Mouse (Mus musculus) E14TG2a.4 (cell line): ENCODE measurements around the gene Poc1b.

Source experiments
- H3K27me3 ChIP-seq: 2 replicates; pipeline ENCODE4 v1.6.1; 2014; ENCODE audit warnings: low read length, control low read depth; ENCODE audit not compliant: insufficient read depth
- H3K36me3 ChIP-seq: 2 replicates; pipeline ENCODE4 v1.6.1; 2014; ENCODE audit warnings: low read length, control low read depth; ENCODE audit not compliant: insufficient read depth
- H3K4me1 ChIP-seq: replicated peaks from 2 replicates; pipeline ENCODE4 v1.6.1; 2014; ENCODE audit warnings: low read depth, low read length, control low read depth
- H3K4me3 ChIP-seq: replicated peaks from 2 replicates; pipeline ENCODE4 v1.5.1; 2014; ENCODE audit warnings: mild to moderate bottlenecking, low read length
- H3K9me3 ChIP-seq: 2 replicates; pipeline ENCODE4 v1.6.1; 2014; ENCODE audit warnings: low read length, control low read depth
- CTCF ChIP-seq: conservative IDR thresholded peaks from 2 replicates; pipeline ENCODE4 v1.5.1; 2014; ENCODE audit warnings: low read length
- NANOG ChIP-seq: IDR thresholded peaks from 2 replicates; pipeline ENCODE4 v1.6.1; 2014; ENCODE audit warnings: borderline replicate concordance, low read length, mixed read lengths
- POU5F1 ChIP-seq: IDR thresholded peaks from 2 replicates; pipeline ENCODE4 v1.6.1; 2014; ENCODE audit warnings: low read length, borderline replicate concordance

Poc1b gene

DNA sequence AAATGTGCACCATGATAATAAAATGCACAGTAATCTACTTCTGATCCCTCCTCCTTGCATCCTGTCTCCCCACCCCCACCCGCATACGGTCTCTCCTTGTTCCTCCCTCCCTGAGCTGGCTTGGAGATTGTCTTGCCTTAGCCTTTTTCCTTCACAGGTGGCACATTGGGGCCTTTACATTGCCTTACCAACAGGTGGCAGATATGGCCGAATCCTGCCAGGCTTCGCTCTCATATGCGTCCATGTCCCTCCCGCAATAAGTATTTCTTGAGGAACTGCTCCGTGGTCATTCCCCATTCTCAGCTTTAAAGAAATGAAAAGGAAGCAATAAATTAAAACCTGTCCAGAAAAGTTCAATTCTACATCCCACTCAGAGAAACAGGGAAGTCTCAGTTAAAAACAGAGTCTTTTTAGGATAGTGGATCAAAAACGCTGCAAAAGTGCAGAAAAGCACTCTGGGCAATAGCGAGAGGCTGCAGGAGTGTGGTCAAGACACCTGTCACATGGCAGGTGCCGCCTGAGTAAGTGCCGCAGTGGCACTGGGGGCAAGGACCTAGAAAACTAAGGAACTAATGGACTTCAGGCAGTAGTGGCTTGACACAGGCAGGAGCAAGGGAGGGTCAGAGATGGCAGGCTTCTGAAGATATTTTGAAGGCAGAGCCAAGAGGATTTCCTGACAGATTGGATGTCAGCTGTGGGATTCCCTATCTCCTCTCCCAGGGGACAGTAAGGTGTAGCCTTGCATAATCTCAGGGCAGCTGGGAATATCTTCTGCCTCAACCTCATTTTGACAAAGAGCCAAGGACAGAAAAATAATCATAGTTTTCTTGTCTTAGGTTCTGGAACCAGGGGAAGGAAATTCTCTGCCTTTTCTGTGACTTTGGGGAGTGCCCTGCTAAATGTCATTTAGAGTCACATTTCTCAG lies 62.3 kb downstream of the Poc1b start:
- no peak overlapping the region for H3K4me3 ChIP-seq
- no peaks in the 10 kb centered on the region for H3K9me3 ChIP-seq
- TF ChIP-seq NANOG (no peak), CTCF (0 out of 2 replicates have a peak, but pooled peaks have one; percentile 12)
- H3K27me3 ChIP-seq = no peaks in the 10 kb centered on the region
- no peaks in the 10 kb centered on the region for H3K36me3 ChIP-seq
- peaks cover 11% of the 10 kb centered on the region for H3K4me1 ChIP-seq

GRCm38 (mm10) chr10:99169765-99170129 lies 62.9 kb downstream of the Poc1b start:
- Histone ChIP-seq H3K9me3 (no peaks in the 10 kb centered on the region), H3K27me3 (no peaks in the 10 kb centered on the region), H3K4me3 (no peak overlapping the region), H3K4me1 (peaks cover 11% of the 10 kb centered on the region), H3K36me3 (no peaks in the 10 kb centered on the region)
- TF ChIP-seq POU5F1 (no peak), CTCF (no peak), NANOG (no peak)

DNA sequence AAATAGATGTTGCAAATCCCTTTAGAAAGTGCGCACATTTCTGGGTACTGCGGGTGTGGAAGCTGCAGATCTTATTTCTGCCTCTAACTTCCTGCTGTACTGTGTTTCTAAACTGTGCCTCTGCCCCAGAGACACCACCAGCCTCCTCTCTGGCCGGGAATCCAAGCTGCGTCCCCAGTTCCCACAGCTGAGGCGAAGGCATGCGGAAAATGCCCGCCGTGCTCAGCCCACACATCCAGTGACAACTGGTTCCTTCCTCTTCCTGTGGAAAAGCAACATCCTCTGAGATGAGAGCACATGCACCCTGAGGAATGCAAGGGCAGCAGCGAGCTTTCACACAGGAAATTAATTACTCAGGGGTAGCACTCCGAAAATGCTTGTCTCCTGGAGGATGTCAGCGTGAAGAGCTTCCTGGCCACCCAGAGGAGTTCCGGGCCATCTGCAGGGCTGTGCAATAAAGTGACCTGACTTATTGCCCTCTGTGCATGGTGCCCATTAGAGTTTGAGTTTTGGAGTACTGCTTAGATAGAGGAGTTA lies 65.2 kb downstream of the Poc1b start:
- Histone ChIP-seq H3K27me3 (no peaks in the 10 kb centered on the region), H3K4me1 (peaks cover 11% of the 10 kb centered on the region), H3K9me3 (no peaks in the 10 kb centered on the region), H3K36me3 (no peaks in the 10 kb centered on the region), H3K4me3 (peak overlapping the region; percentile 24)
- TF ChIP-seq NANOG = no peak
- TF ChIP-seq CTCF = no peak
- TF ChIP-seq POU5F1 = no peak

DNA sequence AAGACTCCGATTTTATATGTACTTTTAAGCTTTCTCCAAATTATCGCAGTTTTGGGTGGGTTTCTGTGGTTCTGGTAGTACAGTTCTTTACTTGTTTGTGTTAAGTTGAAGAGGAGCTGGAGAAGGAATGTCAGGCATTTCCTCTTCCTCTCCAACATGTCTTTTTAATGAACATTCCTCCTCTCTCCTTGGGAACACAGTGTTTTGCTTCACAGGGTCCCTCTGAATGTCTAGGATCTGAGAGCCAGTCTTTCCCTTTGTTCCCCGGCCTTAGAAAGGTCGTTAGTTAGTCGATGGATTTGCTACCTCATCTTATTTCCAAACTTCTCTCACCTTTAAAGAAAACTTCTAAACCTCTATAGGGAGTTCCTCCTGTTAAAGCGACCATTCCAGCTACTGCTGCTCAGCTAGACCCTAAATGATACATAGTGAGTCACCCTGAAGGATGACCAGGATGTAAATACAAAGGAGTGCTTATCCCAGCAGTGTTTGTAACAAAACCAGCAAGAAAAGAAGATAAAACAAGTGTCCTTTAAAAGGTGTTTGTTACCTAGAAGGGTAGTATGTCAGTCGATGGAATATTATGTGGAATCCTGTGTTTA lies 66.2 kb downstream of the Poc1b start:
- Histone ChIP-seq H3K4me1 (peaks cover 11% of the 10 kb centered on the region), H3K4me3 (no peak overlapping the region), H3K36me3 (no peaks in the 10 kb centered on the region), H3K9me3 (no peaks in the 10 kb centered on the region), H3K27me3 (no peaks in the 10 kb centered on the region)
- TF ChIP-seq NANOG (no peak), CTCF (no peak), POU5F1 (no peak)

DNA sequence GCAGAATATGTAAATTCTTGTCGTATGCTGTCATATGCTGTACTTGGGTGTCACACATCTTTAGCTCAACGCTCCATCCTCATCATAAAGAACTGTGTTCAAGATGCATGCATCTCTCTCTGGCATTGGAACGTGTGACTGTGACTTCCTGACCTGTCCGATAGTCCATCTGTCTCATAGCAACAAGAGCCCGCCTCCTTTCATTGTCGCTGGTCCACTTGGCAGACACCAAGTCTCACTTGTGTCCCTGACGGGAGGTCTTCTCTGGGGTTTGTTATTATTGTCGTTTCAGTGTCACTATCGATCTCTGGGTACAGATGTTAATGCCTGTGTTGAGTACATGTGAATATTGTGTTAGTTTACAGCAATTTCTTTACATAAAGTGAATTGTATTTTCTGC lies 70.1 kb downstream of the Poc1b start:
- Histone ChIP-seq H3K9me3 (no peaks in the 10 kb centered on the region), H3K27me3 (no peaks in the 10 kb centered on the region), H3K4me3 (no peak overlapping the region), H3K4me1 (peaks cover 7% of the 10 kb centered on the region), H3K36me3 (no peaks in the 10 kb centered on the region)
- TF ChIP-seq NANOG (no peak), POU5F1 (no peak), CTCF (no peak)

DNA sequence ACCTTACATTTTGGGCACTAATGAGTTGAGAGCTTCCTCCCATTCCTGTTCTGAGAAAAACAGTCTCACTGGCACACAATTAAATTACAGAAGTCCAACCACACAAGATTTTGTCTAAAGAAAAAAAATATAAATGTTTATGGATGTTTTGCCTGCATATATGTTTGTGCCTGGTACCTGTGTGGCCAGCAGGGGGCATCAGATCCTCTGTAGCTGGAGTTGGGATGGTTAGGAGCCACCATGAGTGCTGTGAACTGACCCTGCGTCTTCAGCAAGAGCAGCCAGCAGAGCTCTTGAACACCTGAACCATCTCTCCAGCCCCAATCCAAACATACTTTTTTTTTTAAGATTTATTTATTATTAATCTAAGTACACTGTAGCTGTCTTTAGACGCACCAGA lies 71.3 kb downstream of the Poc1b start:
- H3K9me3 ChIP-seq = no peaks in the 10 kb centered on the region
- no peaks in the 10 kb centered on the region for H3K36me3 ChIP-seq
- TF ChIP-seq NANOG (no peak), CTCF (peak; percentile 66), POU5F1 (no peak)
- no peaks in the 10 kb centered on the region for H3K4me1 ChIP-seq
- H3K4me3 ChIP-seq = no peak overlapping the region
- no peaks in the 10 kb centered on the region for H3K27me3 ChIP-seq

DNA sequence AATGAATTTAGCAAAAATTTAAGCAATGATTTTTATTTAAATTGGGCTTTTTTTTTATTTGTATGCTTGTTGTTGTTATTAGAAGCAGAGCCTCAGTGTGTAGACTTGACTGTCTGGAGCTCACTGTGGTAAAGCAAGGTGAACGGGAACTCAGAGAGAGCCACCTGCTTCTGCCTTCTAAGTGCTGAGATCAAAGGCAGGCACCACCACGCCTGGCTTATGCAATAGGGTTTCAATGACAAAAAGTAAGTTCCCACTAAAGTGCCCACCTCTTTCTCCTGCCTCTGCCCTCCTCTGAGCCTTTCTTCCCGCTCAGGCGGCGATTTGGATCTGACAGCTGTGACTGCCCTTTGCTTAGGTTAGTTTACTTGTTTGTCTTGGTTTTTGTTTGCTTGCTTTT lies 72.3 kb downstream of the Poc1b start:
- no peaks in the 10 kb centered on the region for H3K27me3 ChIP-seq
- TF ChIP-seq CTCF = no peak
- TF ChIP-seq NANOG = no peak
- no peak for TF ChIP-seq POU5F1
- H3K4me1 ChIP-seq = no peaks in the 10 kb centered on the region
- H3K36me3 ChIP-seq = no peaks in the 10 kb centered on the region
- no peaks in the 10 kb centered on the region for H3K9me3 ChIP-seq
- no peak overlapping the region for H3K4me3 ChIP-seq

- no peaks in the 10 kb centered on the region for H3K9me3 ChIP-seq
- no peaks in the 10 kb centered on the region for H3K4me1 ChIP-seq
- H3K4me3 ChIP-seq = no peak overlapping the region
- no peaks in the 10 kb centered on the region for H3K36me3 ChIP-seq
- TF ChIP-seq NANOG (no peak), POU5F1 (no peak), CTCF (no peak)
- H3K27me3 ChIP-seq = no peaks in the 10 kb centered on the region
These were observed 72.7 kb downstream of the Poc1b start for GRCm38 (mm10) chr10:99179566-99179965.
